Mouse (Mus musculus) heart, embryonic 13.5 days (tissue): Measurements from ENCODE around the gene 4930596D02Rik. TPM values are rescaled to one million over a fixed set of nuclear protein-coding genes. Genes with fewer than 3 reads are reported as not detected.

ENCODE experiments used
- ATAC-seq: fragments of 200-750 bp; cut with Nextera tagmentation; 2 replicates; pipeline ENCODE4 v1.8.0; 2017; ENCODE audit warnings: moderate TSS enrichment; ENCODE audit not compliant: insufficient number of reproducible peaks, low FRiP score, low TSS enrichment; ENCODE audit errors: extremely low read depth
- H3K27ac ChIP-seq: fragments of 300-500 bp; sonication (generic); replicated peaks from 2 replicates; pipeline ENCODE4 v1.5.1; 2015; ENCODE audit warnings: moderate library complexity, mild to moderate bottlenecking, inconsistent platforms
- H3K27me3 ChIP-seq: fragments of 300-500 bp; sonication (generic); replicated peaks from 2 replicates; pipeline ENCODE4 v1.6.1; 2015; ENCODE audit warnings: mild to moderate bottlenecking, inconsistent platforms
- H3K36me3 ChIP-seq: fragments of 300-500 bp; sonication (generic); 2 replicates; pipeline ENCODE4 v1.6.1; 2015; ENCODE audit warnings: mild to moderate bottlenecking, inconsistent platforms
- H3K4me1 ChIP-seq: fragments of 300-500 bp; sonication (generic); 2 replicates; pipeline ENCODE4 v1.6.1; 2015; ENCODE audit warnings: inconsistent platforms
- H3K4me2 ChIP-seq: fragments of 300-500 bp; sonication (generic); 2 replicates; pipeline ENCODE4 v1.6.1; 2015; ENCODE audit warnings: inconsistent platforms, mild to moderate bottlenecking, moderate library complexity
- H3K4me3 ChIP-seq: fragments of 300-500 bp; sonication (generic); 2 replicates; pipeline ENCODE4 v1.5.1; 2015; ENCODE audit warnings: moderate library complexity, mild to moderate bottlenecking, inconsistent platforms
- H3K9ac ChIP-seq: fragments of 300-500 bp; sonication (generic); 2 replicates; pipeline ENCODE4 v1.6.1; 2015; ENCODE audit warnings: inconsistent platforms, mild to moderate bottlenecking, moderate library complexity
- H3K9me3 ChIP-seq: fragments of 300-500 bp; sonication (generic); 2 replicates; pipeline ENCODE4 v1.6.1; 2016; ENCODE audit warnings: inconsistent platforms
- WGBS: fragments of 180-500 bp; shearing (Covaris S2); methylation state at CpG from one replicate; pipeline ENCODE4 v1.1.7; 2015; ENCODE audit warnings: mixed read lengths; 5-methylcytosine and 5-hydroxymethylcytosine counted together
- polyA plus RNA-seq: library from polyadenylated mRNA; unstranded; fragments of >200 nt; fragmentation: Nextera tagmentation; extraction: Ambion mirVana; gene quantifications from 2 replicates; pipeline ENCODE4 v1.2.1, GENCODE M21; 2015

Gene 4930596D02Rik
- polyA plus RNA-seq: not detected in 2 replicates

DNA sequence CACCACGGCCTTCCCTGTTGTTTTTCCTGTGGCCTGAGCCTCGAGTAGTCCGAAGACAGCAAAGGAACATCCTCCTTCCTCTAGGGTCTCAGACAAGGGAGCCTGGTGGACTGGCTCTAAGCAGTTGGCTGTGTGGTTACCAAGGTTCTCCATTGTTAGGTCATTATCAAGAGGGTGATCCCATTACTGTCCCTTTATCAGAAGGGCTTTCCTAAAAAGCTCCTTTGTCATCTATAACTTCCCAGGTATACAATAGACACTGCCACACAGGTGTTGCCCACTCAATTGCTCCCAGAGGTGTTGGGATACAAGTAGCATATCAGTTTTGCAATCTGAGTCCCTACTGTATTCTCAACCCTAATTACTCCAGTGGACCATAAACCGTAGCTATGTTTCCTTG, at the start of gene 4930596D02Rik:
Gene 4930596D02Rik (minus strand): TSS at position 101 of the 400 bp plus-strand sequence.
- no peak within 1 kb of the TSS for H3K4me3 ChIP-seq
- no peak within 1 kb of the TSS for H3K27ac ChIP-seq
- H3K4me2 ChIP-seq: no peak within 1 kb of the TSS
- no peaks in the 10 kb centered on the region for H3K4me1 ChIP-seq
- 63% methylated on average over 4 of the region's 4 CpGs for WGBS
- H3K9me3 ChIP-seq: no peaks in the 10 kb centered on the region
- no peaks in the 10 kb centered on the region for H3K27me3 ChIP-seq
- ATAC-seq: no peak
- H3K9ac ChIP-seq: no peak within 1 kb of the TSS
- no peaks in the 10 kb centered on the region for H3K36me3 ChIP-seq

DNA sequence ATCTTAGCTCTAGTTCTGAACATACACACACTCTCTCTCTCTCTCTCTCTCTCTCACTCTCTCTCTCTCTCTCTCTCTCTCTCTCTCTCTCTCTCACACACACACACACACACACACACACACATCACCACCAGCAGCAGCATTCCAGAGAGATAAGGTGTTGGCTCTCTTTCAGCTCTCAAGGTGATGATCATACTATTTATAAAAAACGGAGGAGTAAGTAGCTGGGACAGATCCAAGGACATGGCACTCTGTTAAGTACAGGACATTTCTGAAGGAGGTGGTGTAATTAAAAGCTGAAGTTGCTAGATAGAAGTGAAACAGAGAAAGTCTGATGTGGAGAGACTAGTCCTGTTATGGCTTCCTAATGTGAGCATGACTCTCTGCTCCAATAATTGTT, 41.5 kb upstream of the 4930596D02Rik start:
- peaks cover 27% of the 10 kb centered on the region for H3K4me1 ChIP-seq
- H3K4me3 ChIP-seq: no peak overlapping the region
- H3K27me3 ChIP-seq: no peaks in the 10 kb centered on the region
- WGBS: 6% methylated on average over 1 of the region's 1 CpGs
- ATAC-seq: peak; percentile 68; the same call in 1 of the 2 replicates
- peak overlapping the region; percentile 78 for H3K27ac ChIP-seq
- H3K4me2 ChIP-seq: 0 out of 2 replicates have a peak overlapping the region, but pooled peaks have one; percentile 5
- no peak overlapping the region for H3K9ac ChIP-seq
- no peaks in the 10 kb centered on the region for H3K36me3 ChIP-seq
- H3K9me3 ChIP-seq: no peaks in the 10 kb centered on the region

DNA sequence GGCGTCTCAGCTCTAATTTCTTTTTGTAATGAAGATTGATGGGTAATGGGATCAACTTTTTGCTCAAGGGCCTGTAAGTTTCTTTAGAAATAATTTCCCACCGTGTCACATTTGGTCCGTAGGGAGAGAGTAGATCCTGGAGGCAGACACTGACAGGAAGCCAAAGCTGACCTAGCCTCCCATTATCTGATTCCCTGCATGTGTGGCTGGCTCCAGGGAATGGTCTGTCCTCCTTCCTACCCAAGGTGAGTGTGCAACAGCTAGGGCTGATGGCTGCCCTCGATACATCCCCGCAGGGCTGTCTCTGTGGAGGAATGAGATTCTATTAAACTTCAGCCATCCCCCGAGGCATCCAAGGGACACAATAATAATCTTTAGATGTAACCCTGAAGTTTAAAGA, 33.5 kb upstream of the 4930596D02Rik start:
- Histone ChIP-seq H3K27me3 (no peaks in the 10 kb centered on the region), H3K27ac (no peak overlapping the region), H3K4me3 (no peak overlapping the region), H3K36me3 (no peaks in the 10 kb centered on the region), H3K9me3 (no peaks in the 10 kb centered on the region), H3K4me2 (no peak overlapping the region), H3K4me1 (0 out of 2 replicates have a peak, but pooled peaks cover 5% of the 10 kb centered on the region), H3K9ac (no peak overlapping the region)
- no peak for ATAC-seq
- 70% methylated on average over 6 of the region's 6 CpGs for WGBS

DNA sequence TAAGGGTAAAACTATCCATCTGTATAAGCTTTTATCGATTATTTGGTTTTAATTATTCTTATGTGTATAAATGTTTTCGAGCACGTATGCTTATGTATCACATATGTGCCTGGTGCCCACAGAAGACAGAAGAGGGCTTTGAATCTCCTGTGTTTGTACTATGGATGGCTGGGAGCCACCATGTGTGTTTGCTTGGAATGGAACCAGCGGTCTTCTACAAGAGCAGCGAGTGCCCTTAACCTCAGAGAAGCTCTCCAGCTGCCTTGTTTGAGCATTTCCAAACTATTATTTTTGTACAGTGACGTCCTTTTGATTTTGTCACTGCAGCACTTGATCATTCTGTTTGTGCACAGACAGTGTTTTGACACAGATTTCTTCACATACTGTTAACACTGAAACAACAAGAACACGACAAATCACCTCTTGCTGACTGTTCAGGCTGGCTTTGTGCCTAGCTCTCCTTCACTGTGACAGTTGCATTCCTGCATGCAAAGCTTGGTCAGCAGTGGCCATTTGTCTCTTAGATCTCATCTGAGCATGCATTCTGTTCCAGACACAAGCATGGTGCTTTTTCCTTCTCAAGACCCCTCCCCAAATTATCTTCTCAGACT, 30.4 kb upstream of the 4930596D02Rik start:
- ATAC-seq: no peak
- H3K27ac ChIP-seq: no peak overlapping the region
- no peaks in the 10 kb centered on the region for H3K27me3 ChIP-seq
- H3K9me3 ChIP-seq: no peaks in the 10 kb centered on the region
- H3K4me3 ChIP-seq: no peak overlapping the region
- H3K4me1 ChIP-seq: 0 out of 2 replicates have a peak, but pooled peaks cover 5% of the 10 kb centered on the region
- no peak overlapping the region for H3K4me2 ChIP-seq
- H3K9ac ChIP-seq: no peak overlapping the region
- H3K36me3 ChIP-seq: no peaks in the 10 kb centered on the region
- WGBS: 64% methylated on average over 7 of the region's 7 CpGs

DNA sequence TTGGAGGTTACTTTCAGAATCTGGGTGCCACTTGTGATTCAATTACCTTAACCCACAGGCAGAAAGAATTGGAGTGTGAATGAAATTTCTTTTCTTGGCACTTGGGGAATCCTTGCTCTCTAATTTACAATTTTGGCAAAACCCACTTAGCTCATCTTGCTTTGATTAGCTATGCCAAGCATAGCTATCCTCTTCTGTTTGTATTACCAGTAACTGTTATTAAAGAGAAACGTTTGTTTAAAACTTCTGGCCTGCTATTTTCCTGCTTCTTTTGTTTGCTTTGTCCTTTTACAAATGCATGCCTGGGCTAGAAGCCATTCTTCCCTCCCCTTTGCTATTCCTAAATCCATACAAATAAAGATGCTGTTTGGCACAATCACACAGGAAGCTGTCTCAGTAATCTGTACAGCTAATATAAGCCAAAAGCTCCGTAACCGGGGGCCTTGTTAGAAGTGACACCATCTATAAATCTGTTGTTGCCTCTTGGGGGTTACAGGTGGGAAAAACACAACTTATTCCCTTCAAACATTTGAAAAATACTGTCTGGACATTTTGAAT, 19.0 kb downstream of the 4930596D02Rik start:
- Histone ChIP-seq H3K9ac (no peak overlapping the region), H3K4me3 (no peak overlapping the region), H3K4me2 (no peak overlapping the region), H3K9me3 (no peaks in the 10 kb centered on the region), H3K27me3 (no peaks in the 10 kb centered on the region), H3K4me1 (no peaks in the 10 kb centered on the region), H3K27ac (no peak overlapping the region), H3K36me3 (no peaks in the 10 kb centered on the region)
- no peak for ATAC-seq
- WGBS: 63% methylated on average over 3 of the region's 3 CpGs

DNA sequence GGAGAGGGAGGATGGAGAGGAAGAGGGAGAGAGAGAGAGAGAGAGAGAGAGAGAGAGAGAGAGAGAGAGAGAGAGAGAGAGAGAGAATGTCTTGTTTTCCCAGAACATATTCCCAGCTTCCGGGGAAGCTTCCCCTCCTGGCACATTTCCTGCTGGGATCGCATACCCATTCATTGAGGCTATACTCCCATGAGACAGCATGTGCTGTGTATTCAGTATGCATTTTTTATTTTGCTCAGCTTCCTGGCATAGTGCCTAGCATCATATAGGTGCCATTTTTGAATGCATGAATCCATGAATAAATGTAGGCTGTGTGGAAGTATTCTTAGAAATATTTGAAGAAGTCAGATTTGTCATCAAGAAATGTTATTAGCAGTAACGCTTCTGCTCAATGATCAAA, 31.7 kb downstream of the 4930596D02Rik start:
- Histone ChIP-seq H3K27me3 (no peaks in the 10 kb centered on the region), H3K9me3 (no peaks in the 10 kb centered on the region), H3K27ac (no peak overlapping the region), H3K9ac (no peak overlapping the region), H3K4me2 (no peak overlapping the region), H3K4me1 (no peaks in the 10 kb centered on the region), H3K4me3 (no peak overlapping the region), H3K36me3 (no peaks in the 10 kb centered on the region)
- ATAC-seq: no peak
- 76% methylated on average over 3 of the region's 3 CpGs for WGBS

DNA sequence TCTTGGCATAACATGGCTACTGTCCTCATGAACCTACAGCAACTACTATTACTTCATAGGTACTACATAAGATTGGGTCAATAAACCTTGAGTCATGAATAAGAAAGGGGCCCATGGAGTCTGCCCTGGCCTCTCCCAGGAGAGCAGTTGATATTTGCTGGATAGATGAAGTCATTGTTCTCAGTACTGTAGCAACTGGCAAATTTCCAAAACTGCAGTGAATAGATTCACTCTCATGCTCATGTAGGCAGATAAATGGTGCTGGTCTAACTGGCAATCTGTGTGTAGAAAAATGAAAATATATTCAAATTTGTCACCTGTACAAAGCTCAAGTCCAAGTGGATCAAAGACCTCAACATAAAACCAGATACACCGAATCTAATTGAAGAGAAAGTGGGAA, 38.5 kb downstream of the 4930596D02Rik start:
- ATAC-seq: no peak
- Histone ChIP-seq H3K4me1 (no peaks in the 10 kb centered on the region), H3K36me3 (no peaks in the 10 kb centered on the region), H3K4me2 (no peak overlapping the region), H3K27ac (no peak overlapping the region), H3K4me3 (no peak overlapping the region), H3K9ac (no peak overlapping the region), H3K27me3 (no peaks in the 10 kb centered on the region), H3K9me3 (no peaks in the 10 kb centered on the region)
- WGBS: 85% methylated on average over 1 of the region's 1 CpGs
